Mouse (Mus musculus) CH12.LX (cell line): Measurements from ENCODE around the gene Dcst2. TPM values are rescaled to one million over a fixed set of nuclear protein-coding genes. Genes with fewer than 3 reads are reported as not detected.
A peak's percentile ranks its signal among the peaks of the same experiment; 100 is the strongest.

ENCODE experiments used
- DNase-seq: peaks from one replicate; pipeline ENCODE4 v3.0.0-alpha.2; 2013; ENCODE audit errors: extremely low read depth
- H3K27ac ChIP-seq: 2 replicates; pipeline ENCODE4 v1.5.1; 2012; ENCODE audit warnings: low read depth, mild to moderate bottlenecking, control low read depth, moderate library complexity; ENCODE audit not compliant: insufficient read depth
- H3K27me3 ChIP-seq: replicated peaks from 2 replicates; pipeline ENCODE3; 2012; ENCODE audit warnings: inconsistent platforms
- H3K36me3 ChIP-seq, 2 experiments: replicated peaks in 1 of 2; 2 replicates each; pipeline versions ENCODE3 to v1.6.1; 2012; ENCODE audit warnings: inconsistent platforms in 1 of 2, low read length in 1 of 2, mild to moderate bottlenecking in 1 of 2, mixed read lengths in 1 of 2, moderate library complexity in 1 of 2; ENCODE audit not compliant: control insufficient read depth in 1 of 2, insufficient read depth in 1 of 2
- H3K4me1 ChIP-seq, 2 experiments: 2 replicates each; pipeline ENCODE4 v1.6.1; 2012; ENCODE audit warnings: inconsistent platforms in 1 of 2, moderate library complexity in 1 of 2; ENCODE audit not compliant: insufficient read depth in 2 of 2, control insufficient read depth in 1 of 2
- H3K4me2 ChIP-seq: 2 replicates; pipeline ENCODE4 v1.6.1; 2012; ENCODE audit warnings: low read depth, mild to moderate bottlenecking, control low read depth; ENCODE audit not compliant: poor library complexity, insufficient read depth, severe bottlenecking
- H3K4me3 ChIP-seq, 3 experiments: fragments of 150-350 bp in 1 of 3; sonication (generic) in 1 of 3; replicated peaks in 1 of 3; 2 replicates each; pipeline versions ENCODE3 to v1.5.1; 2011 to 2012; ENCODE audit warnings: low read depth in 2 of 3, low read length in 2 of 3, mild to moderate bottlenecking in 2 of 3, moderate library complexity in 2 of 3, control low read depth in 1 of 3, improper control_type of control experiment in 1 of 3, inconsistent platforms in 1 of 3, mixed read lengths in 1 of 3; ENCODE audit not compliant: poor library complexity in 1 of 3
- H3K79me2 ChIP-seq: replicated peaks from 2 replicates; pipeline ENCODE4 v1.6.1; 2012; ENCODE audit warnings: mild to moderate bottlenecking, moderate library complexity; ENCODE audit not compliant: control insufficient read depth, poor library complexity, insufficient read depth, severe bottlenecking; ENCODE audit errors: extremely low read depth
- H3K9ac ChIP-seq: 2 replicates; pipeline ENCODE4 v1.6.1; 2012; ENCODE audit warnings: low read depth, mild to moderate bottlenecking, control low read depth, moderate library complexity; ENCODE audit not compliant: insufficient read depth
- H3K9me3 ChIP-seq: replicated peaks from 2 replicates; pipeline ENCODE3; 2012; ENCODE audit warnings: low read length, inconsistent platforms, mixed read lengths
- BHLHE40 ChIP-seq: IDR thresholded peaks from 2 replicates; pipeline ENCODE4 v1.6.1; 2011; ENCODE audit warnings: mild to moderate bottlenecking, low read depth, low read length, improper control_type of control experiment
- CHD2 ChIP-seq: IDR thresholded peaks from 2 replicates; pipeline ENCODE4 v1.6.1; 2011; ENCODE audit warnings: low read length, improper control_type of control experiment
- ELF1 ChIP-seq: IDR thresholded peaks from 2 replicates; pipeline ENCODE4 v1.6.1; 2014; ENCODE audit warnings: low read depth, mild to moderate bottlenecking, inconsistent platforms, low read length, improper control_type of control experiment
- ETS1 ChIP-seq: conservative IDR thresholded peaks from 2 replicates; pipeline ENCODE4 v1.6.1; 2012; ENCODE audit warnings: low read depth, mild to moderate bottlenecking, inconsistent platforms, low read length, improper control_type of control experiment, moderate library complexity
- IRF4 ChIP-seq: IDR thresholded peaks from 2 replicates; pipeline ENCODE4 v1.6.1; 2014; ENCODE audit warnings: low read depth, mild to moderate bottlenecking, inconsistent platforms, low read length, improper control_type of control experiment
- MAFK ChIP-seq: IDR thresholded peaks from 2 replicates; pipeline ENCODE4 v1.6.1; 2011; ENCODE audit warnings: low read length, improper control_type of control experiment; ENCODE audit not compliant: insufficient replicate concordance
- MAZ ChIP-seq: IDR thresholded peaks from 2 replicates; pipeline ENCODE4 v1.6.1; 2012; ENCODE audit warnings: low read depth, mild to moderate bottlenecking, inconsistent platforms, low read length, improper control_type of control experiment, moderate library complexity
- MEF2A ChIP-seq: IDR thresholded peaks from 2 replicates; pipeline ENCODE4 v1.6.1; 2014; ENCODE audit warnings: low read depth, mild to moderate bottlenecking, inconsistent platforms, low read length, improper control_type of control experiment, borderline replicate concordance
- NELFE ChIP-seq: IDR thresholded peaks from 2 replicates; pipeline ENCODE4 v1.6.1; 2011; ENCODE audit warnings: low read depth, low read length, improper control_type of control experiment
- NRF1 ChIP-seq: IDR thresholded peaks from 2 replicates; pipeline ENCODE4 v1.6.1; 2014; ENCODE audit warnings: low read depth, mild to moderate bottlenecking, inconsistent platforms, low read length, improper control_type of control experiment, moderate library complexity
- SIN3A ChIP-seq: IDR thresholded peaks from 2 replicates; pipeline ENCODE4 v1.6.1; 2012; ENCODE audit warnings: low read length, improper control_type of control experiment, inconsistent platforms
- ZC3H11A ChIP-seq: IDR thresholded peaks from 2 replicates; pipeline ENCODE4 v1.6.1; 2012; ENCODE audit warnings: low read depth, mild to moderate bottlenecking, inconsistent platforms, low read length, improper control_type of control experiment
- ZNF384 ChIP-seq: IDR thresholded peaks from 2 replicates; pipeline ENCODE4 v1.6.1; 2012; ENCODE audit warnings: low read depth, low read length, improper control_type of control experiment, inconsistent platforms
- dilution Hi-C: fragments of 300-500 bp; cut with MboI; formaldehyde crosslinking; loops from 2 replicates; pipeline ENCODE4 v1.14.3; 2020; ENCODE audit warnings: low sequenced_read_pairs; ENCODE audit not compliant: extremely low pct_unique_long_range_greater_than_20kb, extremely low pct_ligation_motif_present
- in situ Hi-C: fragments of 300-500 bp; cut with MboI; formaldehyde crosslinking; loops from 3 replicates; pipeline ENCODE4 v1.14.3; 2019; ENCODE audit warnings: low sequenced_read_pairs, low pct_ligation_motif_present, low pct_unique_long_range_greater_than_20kb, mixed read lengths
- polyA plus RNA-seq: library from polyadenylated mRNA; unstranded; fragments of >175 nt; gene quantifications from 2 replicates; pipeline ENCODE4 v1.2.1, GENCODE M21; 2012; ENCODE audit warnings: low read depth; ENCODE audit not compliant: insufficient read length
- total RNA-seq, 2 experiments: library from RNA; depleted of rRNA; stranded (reverse); fragments of 300-350 nt in 1 of 2; fragments of >200 nt in 1 of 2; gene quantifications; 2 replicates each; pipeline ENCODE4 v1.2.3; 2012 to 2014

Gene Dcst2
- total and polyA plus RNA-seq, 3 experiments = 0.10 TPM; not detected in 2

GRCm38 (mm10) chr3:89394006-89394893 is 32.5 kb downstream of the Dcst2 start, which contains the start of gene Zbtb7b (continued):
- TF ChIP-seq NRF1 = no peak
- TF ChIP-seq MAFK = no peak
- peak; percentile 20 for TF ChIP-seq IRF4
- TF ChIP-seq ELF1 = no peak
- TF ChIP-seq ZNF384 = no peak
- TF ChIP-seq NELFE = no peak; the same call in 1 of the 2 replicates
- TF ChIP-seq BHLHE40 = no peak; the same call in none of the 2 replicates

- H3K27me3 ChIP-seq = no peaks in the 10 kb centered on the region
- dilution Hi-C loops = no loop called here
- H3K27ac ChIP-seq = peak overlapping the region; percentile 96
- peaks cover 8 to 15% of the 10 kb centered on the region in 2 experiments for H3K36me3 ChIP-seq
- in situ Hi-C loops = no loop called here
- peaks cover 0 to 39% of the 10 kb centered on the region in 2 experiments; a peak in 3 of 4 replicates for H3K4me1 ChIP-seq
- H3K9ac ChIP-seq = peak overlapping the region; percentile 55
- H3K79me2 ChIP-seq = peaks cover 9% of the 10 kb centered on the region; the same call in 1 of the 2 replicates
- H3K4me2 ChIP-seq = peak overlapping the region; percentile 94
- peak overlapping the region; percentile 54 to 71 (median 58) for H3K4me3 ChIP-seq
- TF ChIP-seq ELF1 = peak; percentile 56; the same call in 1 of the 2 replicates
- TF ChIP-seq SIN3A = peak; percentile 81
- peak; percentile 35; the same call in 1 of the 2 replicates for TF ChIP-seq MEF2A
- 0 out of 2 replicates have a peak, but pooled peaks have one; percentile 7 for TF ChIP-seq ETS1
- TF ChIP-seq IRF4 = peak; percentile 4; the same call in 1 of the 2 replicates
- peak; percentile 83 for TF ChIP-seq CHD2
- no peak for TF ChIP-seq ZC3H11A
- no peak for TF ChIP-seq NRF1
- peak; percentile 69; the same call in 1 of the 2 replicates for TF ChIP-seq MAZ
- H3K9me3 ChIP-seq = no peaks in the 10 kb centered on the region
- peak; percentile 81 for DNase-seq
These were observed 33.1 kb downstream of the Dcst2 start for GRCm38 (mm10) chr3:89394894-89395256.

DNA sequence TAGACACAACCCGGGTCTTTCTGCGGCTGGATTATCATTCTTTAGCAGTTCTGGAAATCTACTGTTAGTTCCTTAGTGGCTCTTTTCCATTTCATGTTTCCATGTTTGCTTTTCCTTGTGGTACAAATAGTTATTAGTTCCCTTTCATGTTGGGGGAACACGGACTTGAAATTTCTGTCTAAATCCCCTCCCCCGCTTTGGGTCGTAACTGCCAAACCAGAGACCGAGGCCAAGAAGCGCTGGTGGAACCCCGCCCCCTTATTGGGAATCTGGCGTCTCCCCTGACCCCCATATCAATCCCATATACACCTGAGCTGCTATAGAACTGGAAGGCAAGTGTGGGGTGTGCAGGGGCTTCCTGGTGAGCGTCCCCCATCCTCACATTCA is 33.6 kb downstream of the Dcst2 start:
- Histone ChIP-seq H3K9ac (peak overlapping the region; percentile 55), H3K9me3 (no peaks in the 10 kb centered on the region), H3K79me2 (peaks cover 9% of the 10 kb centered on the region; the same call in 1 of the 2 replicates), H3K27ac (peak overlapping the region; percentile 96), H3K27me3 (no peaks in the 10 kb centered on the region), H3K4me3 (peak overlapping the region; percentile 54 to 71 (median 58)), H3K36me3 (peaks cover 13 to 21% of the 10 kb centered on the region in 2 experiments), H3K4me1 (peaks cover 0 to 34% of the 10 kb centered on the region in 2 experiments; a peak in 3 of 4 replicates), H3K4me2 (peak overlapping the region; percentile 94)
- 0 out of 2 replicates have a peak, but pooled peaks have one; percentile 43 for TF ChIP-seq MAZ
- peak; percentile 9; the same call in 1 of the 2 replicates for TF ChIP-seq SIN3A
- TF ChIP-seq BHLHE40 = no peak
- 0 out of 2 replicates have a peak, but pooled peaks have one; percentile 17 for TF ChIP-seq ELF1
- DNase-seq = no peak
- in situ Hi-C loops = no loop called here
- dilution Hi-C loops = no loop called here
